Mouse (Mus musculus) lung, embryonic 14.5 days (tissue): ENCODE data around the gene Hist1h4i. TPM values are rescaled to one million over a fixed set of nuclear protein-coding genes. Genes with fewer than 3 reads are reported as not detected.
"Not testable (repeated sequence)": the region's sequence is repeated elsewhere in the genome, so short reads cannot be mapped to it uniquely, and the experiment has no call there.

Experiments used
- ATAC-seq: fragments of 200-750 bp; cut with Nextera tagmentation; 2 replicates; pipeline ENCODE4 v1.8.0; 2017; ENCODE audit warnings: mild to moderate bottlenecking, moderate TSS enrichment, moderate library complexity; ENCODE audit not compliant: insufficient read depth
- DNase-seq: peaks from one replicate; pipeline ENCODE4 v3.0.0-alpha.2; 2015
- H3K27ac ChIP-seq: fragments of 300-500 bp; sonication (generic); 2 replicates; pipeline ENCODE4 v1.5.1; 2014; ENCODE audit warnings: low read depth, mild to moderate bottlenecking, moderate library complexity
- H3K27me3 ChIP-seq: fragments of 300-500 bp; sonication (generic); 2 replicates; pipeline ENCODE4 v1.6.1; 2014; ENCODE audit warnings: low read length, control low read depth; ENCODE audit not compliant: insufficient read depth
- H3K36me3 ChIP-seq: fragments of 300-500 bp; sonication (generic); 2 replicates; pipeline ENCODE4 v1.6.1; 2014; ENCODE audit warnings: control low read depth; ENCODE audit not compliant: insufficient read depth
- H3K4me1 ChIP-seq: fragments of 300-500 bp; sonication (generic); 2 replicates; pipeline ENCODE4 v1.6.1; 2014; ENCODE audit warnings: antibody characterized with exemption, control low read depth; ENCODE audit not compliant: insufficient read depth
- H3K4me2 ChIP-seq: fragments of 300-500 bp; sonication (generic); 2 replicates; pipeline ENCODE4 v1.6.1; 2014; ENCODE audit warnings: mild to moderate bottlenecking
- H3K4me3 ChIP-seq: fragments of 300-500 bp; sonication (generic); 2 replicates; pipeline ENCODE4 v1.5.1; 2014; ENCODE audit warnings: low read depth, low read length
- H3K9ac ChIP-seq: fragments of 300-500 bp; sonication (generic); 2 replicates; pipeline ENCODE4 v1.6.1; 2014
- H3K9me3 ChIP-seq: fragments of 300-500 bp; sonication (generic); 2 replicates; pipeline ENCODE4 v1.6.1; 2016; ENCODE audit warnings: low read depth, low read length, control low read depth
- CTCF ChIP-seq: IDR thresholded peaks from 2 replicates; pipeline ENCODE4 v1.5.1; 2016; ENCODE audit warnings: antibody characterized with exemption, low read depth
- WGBS: fragments of 180-500 bp; shearing (Covaris S2); extraction: QIAGEN DNeasy Blood & Tissue Kit; methylation state at CpG from one replicate; pipeline ENCODE4 v1.1.7; 2014; 5-methylcytosine and 5-hydroxymethylcytosine counted together
- polyA plus RNA-seq: library from polyadenylated mRNA; unstranded; fragments of >200 nt; fragmentation: Nextera tagmentation; extraction: Ambion mirVana; gene quantifications from 2 replicates; pipeline ENCODE4 v1.2.1, GENCODE M21; 2014

Hist1h4i gene
- polyA plus RNA-seq, 1 experiment from 2014 or later, result 26.4 TPM

- Histone ChIP-seq H3K9me3 (no peaks in the 10 kb centered on the region), H3K9ac (peak overlapping the region; percentile 47), H3K4me3 (peak overlapping the region; percentile 40), H3K4me1 (no peaks in the 10 kb centered on the region), H3K4me2 (peak overlapping the region; percentile 76), H3K27me3 (no peaks in the 10 kb centered on the region), H3K27ac (peak overlapping the region; percentile 87), H3K36me3 (no peaks in the 10 kb centered on the region)
- DNase-seq (peak; percentile 86), ATAC-seq (peak; percentile 62)
- TF ChIP-seq CTCF, result no peak
- WGBS, result under 1% methylated on average over 14 of the region's 14 CpGs
Measured at GRCm38 (mm10) chr13:22049737-22050440, 8.7 kb upstream of the Hist1h4i start.

- Histone ChIP-seq H3K4me1 (peaks cover 4% of the 10 kb centered on the region; the same call in 1 of the 2 replicates), H3K27ac (no peak overlapping the region), H3K9ac (no peak overlapping the region), H3K9me3 (no peaks in the 10 kb centered on the region), H3K36me3 (no peaks in the 10 kb centered on the region), H3K4me2 (no peak overlapping the region), H3K4me3 (no peak overlapping the region), H3K27me3 (no peaks in the 10 kb centered on the region)
- ATAC-seq, result no peak
- no peak for TF ChIP-seq CTCF
- 84% methylated on average over 2 of the region's 2 CpGs for WGBS
- DNase-seq, result no peak
Measured at GRCm38 (mm10) chr13:22049041-22049440, 7.9 kb upstream of the Hist1h4i start.

GRCm38 (mm10) chr13:22045311-22045710 is 4.1 kb upstream of the Hist1h4i start:
- Histone ChIP-seq H3K9me3 (no peaks in the 10 kb centered on the region), H3K4me3 (no peak overlapping the region), H3K9ac (no peak overlapping the region), H3K27me3 (no peaks in the 10 kb centered on the region), H3K36me3 (no peaks in the 10 kb centered on the region), H3K27ac (no peak overlapping the region), H3K4me2 (no peak overlapping the region), H3K4me1 (peaks cover 4% of the 10 kb centered on the region; the same call in 1 of the 2 replicates)
- 52% methylated on average over 2 of the region's 2 CpGs for WGBS
- TF ChIP-seq CTCF, result no peak
- no peak for DNase-seq
- ATAC-seq, result no peak

- no peak for ATAC-seq
- Histone ChIP-seq H3K27ac (0 out of 2 replicates have a peak overlapping the region, but pooled peaks have one; percentile 22), H3K36me3 (no peaks in the 10 kb centered on the region), H3K4me2 (peak overlapping the region; percentile 60), H3K27me3 (no peaks in the 10 kb centered on the region), H3K4me1 (peaks cover 7% of the 10 kb centered on the region), H3K4me3 (0 out of 2 replicates have a peak overlapping the region, but pooled peaks have one; percentile 40), H3K9me3 (no peaks in the 10 kb centered on the region), H3K9ac (no peak overlapping the region)
- no peak for TF ChIP-seq CTCF
- 88% methylated on average over 6 of the region's 6 CpGs for WGBS
- no peak for DNase-seq
Measured at GRCm38 (mm10) chr13:22044432-22045155, 3.4 kb upstream of the Hist1h4i start.

GRCm38 (mm10) chr13:22043503-22044431 is 2.6 kb upstream of the Hist1h4i start:
- peak overlapping the region; percentile 92 for H3K27ac ChIP-seq
- H3K27me3 ChIP-seq, result no peaks in the 10 kb centered on the region
- peak; percentile 69 for TF ChIP-seq CTCF
- H3K9me3 ChIP-seq, result no peaks in the 10 kb centered on the region
- H3K4me1 ChIP-seq, result peaks cover 7% of the 10 kb centered on the region
- peak overlapping the region; percentile 45 for H3K9ac ChIP-seq
- DNase-seq, result peak; percentile 91
- peak overlapping the region; percentile 40 for H3K4me3 ChIP-seq
- under 1% methylated on average over 10 of the region's 14 CpGs for WGBS
- no peaks in the 10 kb centered on the region for H3K36me3 ChIP-seq
- peak overlapping the region; percentile 60 for H3K4me2 ChIP-seq
- peak; percentile 18 for ATAC-seq

GRCm38 (mm10) chr13:22042568-22043502 is 1.7 kb upstream of the Hist1h4i start, which contains the start of the genes Hist1h2ag and Hist1h2bj:
Gene Hist1h2ag (minus strand): TSS chr13:22042944.
Gene Hist1h2bj (plus strand): TSS chr13:22043214.
- under 1% methylated on average over 34 of the region's 80 CpGs for WGBS
- H3K4me2 ChIP-seq, result peak within 1 kb of the TSS; percentile 80
- not testable (repeated sequence) for H3K4me1 ChIP-seq, H3K36me3 ChIP-seq, H3K9me3 ChIP-seq, H3K27me3 ChIP-seq
- H3K27ac ChIP-seq, result peak within 1 kb of the TSS; percentile 98
- H3K9ac ChIP-seq, result peak within 1 kb of the TSS; percentile 63
- DNase-seq, result peak; percentile 99
- peak within 1 kb of the TSS; percentile 46 for H3K4me3 ChIP-seq
- peak; percentile 91 for ATAC-seq
